Comparison of ENCODE assay signal across 16 mouse cellular contexts in the genomic region with DNA sequence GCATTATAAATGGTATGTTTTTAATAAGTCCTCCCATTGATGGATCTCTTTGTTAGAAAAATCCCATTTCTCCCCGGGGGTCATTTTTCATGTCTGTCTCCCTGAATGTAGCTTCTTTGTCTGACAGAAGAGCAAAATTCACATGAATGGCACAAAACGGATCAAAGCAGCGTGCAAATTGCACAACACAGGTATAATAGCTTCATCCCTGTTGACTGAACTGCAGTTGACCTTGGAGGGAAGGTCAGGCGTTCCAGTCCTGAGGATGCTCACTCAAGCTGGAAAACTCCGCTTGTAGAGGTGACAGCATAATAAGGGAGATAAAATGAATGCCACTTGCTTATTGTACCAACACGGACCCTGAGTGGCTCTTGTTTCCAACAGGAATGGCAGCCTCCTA.
"Had no signal": no experiment of that assay in that cellular context is flagged by ENCODE, and none has a peak within 500 bp of the region (broad histone marks: within the 10 kb centered on the region; RNA-seq: fewer than 3 reads in every experiment).

No protein-coding gene starts in this region.

- H3K36me3 ChIP-seq: limb, embryonic 12.5 days; liver, embryonic 13.5 days; lung, embryonic 15.5 days; neural tube, embryonic 13.5 days; stomach, embryonic 15.5 days had no signal

- H3K4me2 ChIP-seq: limb, embryonic 12.5 days; liver, embryonic 13.5 days; lung, embryonic 15.5 days; neural tube, embryonic 13.5 days; stomach, embryonic 15.5 days had no signal

- H3K27me3 ChIP-seq: limb, embryonic 12.5 days; liver, embryonic 13.5 days; lung, embryonic 15.5 days; megakaryocyte, embryonic 14.5 days; neural tube, embryonic 13.5 days; stomach, embryonic 15.5 days had no signal

- DNase-seq: kidney, postnatal 10 days; kidney, postnatal 4 days; liver; liver, embryonic 13.5 days; liver, postnatal 0 days; lung, postnatal 14 days; right cerebral cortex, postnatal 14 days; thymus, adult 2 months; thymus, postnatal 25 days had no signal

- H3K4me3 ChIP-seq: layer of hippocampus, adult 2 months; limb, embryonic 12.5 days; liver, embryonic 13.5 days; lung, embryonic 15.5 days; megakaryocyte, embryonic 14.5 days; neural tube, embryonic 13.5 days; stomach, embryonic 15.5 days had no signal

- H3K27ac ChIP-seq: layer of hippocampus, adult 2 months; limb, embryonic 12.5 days; liver, embryonic 13.5 days; lung, embryonic 15.5 days; macrophage; neural tube, embryonic 13.5 days; stomach, embryonic 15.5 days had no signal

- ATAC-seq: liver, postnatal 0 days had no signal

- H3K9me3 ChIP-seq: limb, embryonic 12.5 days; liver, embryonic 13.5 days; lung, embryonic 15.5 days; neural tube, embryonic 13.5 days; stomach, embryonic 15.5 days had no signal

- H3K4me1 ChIP-seq: limb, embryonic 12.5 days; liver, embryonic 13.5 days; lung, embryonic 15.5 days; megakaryocyte, embryonic 14.5 days; stomach, embryonic 15.5 days had no signal

- H3K9ac ChIP-seq: limb, embryonic 12.5 days; liver, embryonic 13.5 days; liver, postnatal 0 days; lung, embryonic 15.5 days; neural tube, embryonic 13.5 days; stomach, embryonic 15.5 days had no signal
